Mouse (Mus musculus): ENCODE results near the gene Defb36. TPM values are rescaled to one million over a fixed set of nuclear protein-coding genes. Genes with fewer than 3 reads are reported as not detected.
A peak's percentile ranks its signal among the peaks of the same experiment; 100 is the strongest.

The Defb36 gene
- total and polyA plus RNA-seq, 2 experiments from 2014 or later = not detected

GRCm38 (mm10) chr2:152637381-152637780 lies 33.3 kb downstream of the Defb36 start:
- no peaks in the 10 kb centered on the region for H3K9me3 ChIP-seq (ENCODE audit: low read length)
- H3K4me1 ChIP-seq (ENCODE audit: insufficient read depth, low read length) = 0 out of 2 replicates have a peak, but pooled peaks cover 4% of the 10 kb centered on the region
- no peaks in the 10 kb centered on the region for H3K27me3 ChIP-seq (ENCODE audit: insufficient read depth, low read length)
- H3K9ac ChIP-seq (replicated peaks; ENCODE audit: low read length) = no peak overlapping the region
- TF ChIP-seq CTCF (IDR thresholded peaks at IDR 0.05; ENCODE audit: low read depth) = no peak
- H3K36me3 ChIP-seq (ENCODE audit: insufficient read depth, low read length) = no peaks in the 10 kb centered on the region
- DNase-seq (ENCODE audit: low spot score) (no peak), ATAC-seq (no peak)
- no peak overlapping the region for H3K4me2 ChIP-seq (ENCODE audit: low read depth, low read length)
- 93% methylated on average over 4 of the region's 4 CpGs for WGBS
- H3K4me3 ChIP-seq (ENCODE audit: low read length) = no peak overlapping the region
- H3K27ac ChIP-seq = no peak overlapping the region

- no peaks in the 10 kb centered on the region for H3K9me3 ChIP-seq (ENCODE audit: low read length)
- H3K27me3 ChIP-seq (ENCODE audit: insufficient read depth, low read length) = no peaks in the 10 kb centered on the region
- H3K4me1 ChIP-seq (ENCODE audit: insufficient read depth, low read length) = no peaks in the 10 kb centered on the region
- DNase-seq (ENCODE audit: low spot score) = no peak
- WGBS = 51% methylated on average over 6 of the region's 6 CpGs
- no peak for ATAC-seq
- no peaks in the 10 kb centered on the region for H3K36me3 ChIP-seq (ENCODE audit: insufficient read depth, low read length)
- H3K9ac ChIP-seq (replicated peaks; ENCODE audit: low read length) = no peak overlapping the region
- H3K4me3 ChIP-seq (ENCODE audit: low read length) = no peak overlapping the region
- no peak overlapping the region for H3K27ac ChIP-seq
- TF ChIP-seq CTCF (IDR thresholded peaks at IDR 0.05; ENCODE audit: low read depth) = no peak
- H3K4me2 ChIP-seq (ENCODE audit: low read depth, low read length) = no peak overlapping the region
These were observed 34.7 kb downstream of the Defb36 start for GRCm38 (mm10) chr2:152638865-152639264.

GRCm38 (mm10) chr2:152639406-152640113 lies 35.4 kb downstream of the Defb36 start:
- ATAC-seq (no peak), DNase-seq (ENCODE audit: low spot score) (no peak)
- Histone ChIP-seq H3K4me1 (ENCODE audit: insufficient read depth, low read length) (no peaks in the 10 kb centered on the region), H3K9ac (replicated peaks; ENCODE audit: low read length) (no peak overlapping the region), H3K27me3 (ENCODE audit: insufficient read depth, low read length) (no peaks in the 10 kb centered on the region), H3K4me2 (ENCODE audit: low read depth, low read length) (no peak overlapping the region), H3K36me3 (ENCODE audit: insufficient read depth, low read length) (no peaks in the 10 kb centered on the region), H3K9me3 (ENCODE audit: low read length) (no peaks in the 10 kb centered on the region), H3K27ac (no peak overlapping the region), H3K4me3 (ENCODE audit: low read length) (no peak overlapping the region)
- 8% methylated on average over 11 of the region's 11 CpGs for WGBS
- no peak for TF ChIP-seq CTCF (IDR thresholded peaks at IDR 0.05; ENCODE audit: low read depth)

- no peak overlapping the region for H3K4me2 ChIP-seq (ENCODE audit: low read depth, low read length)
- ATAC-seq (no peak), DNase-seq (ENCODE audit: low spot score) (no peak)
- TF ChIP-seq CTCF (IDR thresholded peaks at IDR 0.05; ENCODE audit: low read depth) = no peak
- no peak overlapping the region for H3K27ac ChIP-seq
- H3K9ac ChIP-seq (replicated peaks; ENCODE audit: low read length) = no peak overlapping the region
- WGBS = 64% methylated on average over 10 of the region's 10 CpGs
- no peak overlapping the region for H3K4me3 ChIP-seq (ENCODE audit: low read length)
- peaks cover 4% of the 10 kb centered on the region; the same call in 1 of the 2 replicates for H3K4me1 ChIP-seq (ENCODE audit: insufficient read depth, low read length)
- H3K9me3 ChIP-seq (ENCODE audit: low read length) = no peaks in the 10 kb centered on the region
- no peaks in the 10 kb centered on the region for H3K27me3 ChIP-seq (ENCODE audit: insufficient read depth, low read length)
- H3K36me3 ChIP-seq (ENCODE audit: insufficient read depth, low read length) = no peaks in the 10 kb centered on the region
These were observed 48.9 kb downstream of the Defb36 start for GRCm38 (mm10) chr2:152652901-152653620.

- no peak overlapping the region for H3K4me3 ChIP-seq (ENCODE audit: low read length)
- peak; percentile 91 for DNase-seq (ENCODE audit: low spot score)
- peak overlapping the region; percentile 31; the same call in 1 of the 2 replicates for H3K4me2 ChIP-seq (ENCODE audit: low read depth, low read length)
- H3K36me3 ChIP-seq (ENCODE audit: insufficient read depth, low read length) = no peaks in the 10 kb centered on the region
- H3K4me1 ChIP-seq (ENCODE audit: insufficient read depth, low read length) = peaks cover 4% of the 10 kb centered on the region; the same call in 1 of the 2 replicates
- WGBS = 28% methylated on average over 14 of the region's 14 CpGs
- no peaks in the 10 kb centered on the region for H3K27me3 ChIP-seq (ENCODE audit: insufficient read depth, low read length)
- no peaks in the 10 kb centered on the region for H3K9me3 ChIP-seq (ENCODE audit: low read length)
- H3K27ac ChIP-seq = peak overlapping the region; percentile 77
- ATAC-seq = peak; percentile 92
- no peak for TF ChIP-seq CTCF (IDR thresholded peaks at IDR 0.05; ENCODE audit: low read depth)
- H3K9ac ChIP-seq (replicated peaks; ENCODE audit: low read length) = no peak overlapping the region
These were observed 50.0 kb downstream of the Defb36 start for GRCm38 (mm10) chr2:152653874-152654715.

- ATAC-seq = no peak
- DNase-seq (ENCODE audit: low spot score) = peak; percentile 35
- H3K27ac ChIP-seq = no peak overlapping the region
- no peaks in the 10 kb centered on the region for H3K36me3 ChIP-seq (ENCODE audit: insufficient read depth, low read length)
- TF ChIP-seq CTCF (IDR thresholded peaks at IDR 0.05; ENCODE audit: low read depth) = peak; percentile 57
- no peaks in the 10 kb centered on the region for H3K27me3 ChIP-seq (ENCODE audit: insufficient read depth, low read length)
- no peak overlapping the region for H3K9ac ChIP-seq (replicated peaks; ENCODE audit: low read length)
- H3K4me3 ChIP-seq (ENCODE audit: low read length) = no peak overlapping the region
- WGBS = 60% methylated on average over 10 of the region's 10 CpGs
- no peaks in the 10 kb centered on the region for H3K9me3 ChIP-seq (ENCODE audit: low read length)
- H3K4me1 ChIP-seq (ENCODE audit: insufficient read depth, low read length) = peaks cover 4% of the 10 kb centered on the region; the same call in 1 of the 2 replicates
- H3K4me2 ChIP-seq (ENCODE audit: low read depth, low read length) = no peak overlapping the region
These were observed 53.3 kb downstream of the Defb36 start for GRCm38 (mm10) chr2:152657398-152657797.
